Mouse (Mus musculus) liver, embryonic 13.5 days (tissue): ENCODE measurements at regions not wholly inside any gene's neighbourhood (a gene's known extent, or its start where the extent isn't known, plus 50 kb on each side); places are given as distances from the start of the nearest gene placed in this dataset.
A peak's percentile ranks its signal among the peaks of the same experiment; 100 is the strongest.

Experiments used
- ATAC-seq: fragments of 200-750 bp; cut with Nextera tagmentation; 2 replicates; pipeline ENCODE4 v1.8.0; 2017; ENCODE audit warnings: low read depth, mild to moderate bottlenecking, moderate number of reproducible peaks, moderate library complexity
- DNase-seq: peaks from one replicate; pipeline ENCODE4 v3.0.0; 2022
- H3K27ac ChIP-seq: fragments of 300-500 bp; sonication (generic); 2 replicates; pipeline ENCODE4 v1.5.1; 2015; ENCODE audit warnings: moderate library complexity, mild to moderate bottlenecking, inconsistent platforms
- H3K27me3 ChIP-seq: fragments of 300-500 bp; sonication (generic); 2 replicates; pipeline ENCODE4 v1.6.1; 2015; ENCODE audit warnings: mild to moderate bottlenecking, inconsistent platforms
- H3K36me3 ChIP-seq: fragments of 300-500 bp; sonication (generic); 2 replicates; pipeline ENCODE4 v1.6.1; 2015; ENCODE audit warnings: mild to moderate bottlenecking, inconsistent platforms
- H3K4me1 ChIP-seq: fragments of 300-500 bp; sonication (generic); replicated peaks from 2 replicates; pipeline ENCODE4 v1.6.1; 2015; ENCODE audit warnings: inconsistent platforms
- H3K4me2 ChIP-seq: fragments of 300-500 bp; sonication (generic); 2 replicates; pipeline ENCODE4 v1.6.1; 2015; ENCODE audit warnings: inconsistent platforms, mild to moderate bottlenecking, moderate library complexity
- H3K4me3 ChIP-seq: fragments of 300-500 bp; sonication (generic); replicated peaks from 2 replicates; pipeline ENCODE4 v1.5.1; 2015; ENCODE audit warnings: mild to moderate bottlenecking, inconsistent platforms
- H3K9ac ChIP-seq: fragments of 300-500 bp; sonication (generic); 2 replicates; pipeline ENCODE4 v1.6.1; 2015; ENCODE audit warnings: mild to moderate bottlenecking, inconsistent platforms
- H3K9me3 ChIP-seq: fragments of 300-500 bp; sonication (generic); replicated peaks from 2 replicates; pipeline ENCODE4 v1.6.1; 2016; ENCODE audit warnings: inconsistent platforms
- WGBS: fragments of 180-500 bp; shearing (Covaris S2); methylation state at CpG from one replicate; pipeline ENCODE4 v1.1.7; 2015; ENCODE audit not compliant: insufficient replicate concordance; 5-methylcytosine and 5-hydroxymethylcytosine counted together

- Histone ChIP-seq H3K9me3 (no peaks in the 10 kb centered on the region), H3K36me3 (no peaks in the 10 kb centered on the region), H3K27ac (peak overlapping the region; percentile 88), H3K4me2 (peak overlapping the region; percentile 59), H3K4me1 (peaks cover 55% of the 10 kb centered on the region), H3K4me3 (no peak overlapping the region), H3K9ac (peak overlapping the region; percentile 49), H3K27me3 (no peaks in the 10 kb centered on the region)
- ATAC-seq (no peak), DNase-seq (no peak)
- WGBS, result 60% methylated on average over 13 of the region's 13 CpGs
Observed at GRCm38 (mm10) chr10:53434376-53435171, 54.8 kb upstream of the Cep85l start.

- H3K27me3 ChIP-seq, result no peaks in the 10 kb centered on the region
- H3K4me3 ChIP-seq, result no peak overlapping the region
- H3K4me1 ChIP-seq, result peaks cover 48% of the 10 kb centered on the region
- no peak overlapping the region for H3K27ac ChIP-seq
- no peak overlapping the region for H3K9ac ChIP-seq
- DNase-seq (no peak), ATAC-seq (no peak)
- H3K36me3 ChIP-seq, result no peaks in the 10 kb centered on the region
- whole genome bisulfite sequencing, result 48% methylated on average over 2 of the region's 2 CpGs
- H3K4me2 ChIP-seq, result no peak overlapping the region
- no peaks in the 10 kb centered on the region for H3K9me3 ChIP-seq
Observed at GRCm38 (mm10) chr10:53432794-53433193, 53.0 kb upstream of the Cep85l start.

GRCm38 (mm10) chr10:53429539-53430344 lies 50.0 kb upstream of the Cep85l start:
- H3K4me2 ChIP-seq, result no peak overlapping the region
- H3K4me1 ChIP-seq, result peaks cover 30% of the 10 kb centered on the region
- H3K36me3 ChIP-seq, result no peaks in the 10 kb centered on the region
- no peak overlapping the region for H3K27ac ChIP-seq
- no peak for ATAC-seq
- no peaks in the 10 kb centered on the region for H3K27me3 ChIP-seq
- H3K9me3 ChIP-seq, result no peaks in the 10 kb centered on the region
- WGBS, result 68% methylated on average over 7 of the region's 7 CpGs
- DNase-seq, result no peak
- no peak overlapping the region for H3K9ac ChIP-seq
- no peak overlapping the region for H3K4me3 ChIP-seq
